Mouse (Mus musculus): ENCODE results near the gene Tpmt.
A peak's percentile ranks its signal among the peaks of the same experiment; 100 is the strongest.

Tpmt gene

DNA sequence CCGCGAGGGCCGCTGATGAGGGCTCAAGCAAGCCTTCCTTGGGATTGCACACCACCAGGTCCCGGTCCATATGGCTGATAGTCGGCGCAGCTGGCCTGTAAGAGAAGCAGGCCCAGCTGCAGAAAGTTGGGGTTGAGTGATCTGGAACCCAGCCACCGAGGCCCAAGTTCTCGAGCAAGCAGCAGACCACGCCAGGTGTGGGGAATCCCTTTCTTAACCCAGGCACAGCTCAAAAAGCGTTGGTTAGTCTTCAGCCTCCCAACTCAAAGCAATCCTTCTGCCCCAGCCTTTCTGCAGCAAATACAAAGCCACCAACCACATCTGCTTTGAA, at the start of gene Tpmt:
Gene Tpmt (minus strand): TSS at position 121 of the 331 bp plus-strand sequence.
- no peak for DNase-seq

GRCm38 (mm10) chr13:47093791-47094190, 49.3 kb upstream of the Tpmt start:
- DNase-seq, result no peak

DNA sequence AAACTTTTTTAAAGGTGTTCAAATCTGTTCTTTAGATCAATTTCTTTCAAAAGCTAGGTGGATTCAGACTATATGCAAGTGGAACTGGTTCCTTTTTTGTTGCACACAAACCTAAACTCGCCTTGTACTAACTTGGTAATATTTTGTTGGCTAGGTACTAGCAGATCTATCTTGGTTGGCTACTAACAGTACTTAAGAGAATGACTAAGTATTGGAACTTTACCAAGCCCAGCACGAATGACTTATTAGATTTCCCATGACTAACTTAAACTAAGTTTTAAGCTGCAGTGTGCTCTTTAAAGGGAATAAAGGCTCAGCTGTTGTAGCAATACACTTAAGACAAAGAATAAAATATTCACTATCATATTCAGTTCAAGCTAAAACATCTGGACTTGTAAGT, 44.7 kb upstream of the Tpmt start:
- no peak for DNase-seq

GRCm38 (mm10) chr13:47088433-47088832, 43.9 kb upstream of the Tpmt start:
- DNase-seq, result no peak

GRCm38 (mm10) chr13:47080905-47081505, 36.5 kb upstream of the Tpmt start:
- no peak for DNase-seq

DNA sequence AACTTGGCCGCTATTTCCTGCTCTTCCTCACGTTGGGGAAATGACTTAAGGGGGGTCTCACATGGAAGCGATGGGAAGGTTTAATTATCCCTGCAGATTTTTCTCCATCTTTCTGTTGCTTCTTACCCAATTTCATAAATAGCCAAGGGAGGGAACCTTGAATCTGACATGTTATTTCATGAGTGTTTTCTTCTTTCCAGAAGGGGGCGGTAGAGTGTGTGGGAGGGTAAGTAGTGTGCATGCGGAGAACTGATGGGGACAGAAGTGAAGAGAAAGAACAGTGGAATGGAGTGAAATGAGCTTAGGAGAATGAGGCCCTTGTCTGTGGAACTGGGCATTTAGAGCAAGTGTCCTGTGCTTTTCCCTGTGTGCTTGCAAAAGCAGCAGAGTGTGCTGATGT, 34.3 kb upstream of the Tpmt start:
- DNase-seq, result no peak

DNA sequence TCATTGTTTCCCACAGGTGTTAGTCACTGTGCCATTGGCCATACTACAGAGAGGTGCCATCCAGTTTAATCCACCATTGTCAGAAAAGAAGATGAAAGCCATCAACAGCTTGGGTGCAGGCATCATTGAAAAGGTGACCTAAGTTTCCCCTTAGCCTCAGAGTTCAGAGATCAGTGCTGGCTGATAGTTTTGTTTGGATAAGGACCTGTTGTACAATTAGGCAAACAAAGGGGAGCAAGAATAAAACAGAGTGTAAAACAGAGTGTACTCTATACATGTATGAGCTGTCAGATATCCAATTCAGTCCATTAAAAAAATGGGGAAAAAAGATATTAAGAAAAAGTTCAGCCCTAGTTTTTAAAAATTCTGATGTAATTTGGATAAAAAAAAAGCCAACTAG, 32.8 kb upstream of the Tpmt start:
- DNase-seq, result no peak

- no peak for DNase-seq
These were observed 31.6 kb upstream of the Tpmt start for GRCm38 (mm10) chr13:47076156-47076555.

DNA sequence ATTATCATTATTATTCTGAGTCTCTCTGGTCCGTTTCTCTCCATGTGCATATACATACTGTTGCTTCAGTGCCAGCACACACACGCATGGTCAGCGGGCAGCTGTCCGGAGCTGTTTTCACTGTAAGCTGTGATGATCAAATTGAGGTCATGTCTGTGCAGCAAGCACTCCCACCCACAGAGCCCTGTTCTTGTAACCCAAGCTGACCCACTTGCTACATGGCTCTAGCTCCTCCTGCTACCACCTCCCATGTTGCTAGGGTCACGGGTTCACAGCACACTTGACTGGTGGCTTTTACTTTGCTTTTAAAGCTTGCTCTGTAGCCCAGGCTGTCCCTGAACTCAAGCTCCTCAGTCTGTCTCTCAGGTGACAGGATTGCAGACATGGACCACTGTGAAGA, 27.9 kb upstream of the Tpmt start:
- DNase-seq, result no peak

GRCm38 (mm10) chr13:47071871-47072270, 27.3 kb upstream of the Tpmt start:
- no peak for DNase-seq

- DNase-seq, result no peak
These were observed 26.0 kb upstream of the Tpmt start for GRCm38 (mm10) chr13:47070329-47071080.

GRCm38 (mm10) chr13:47067001-47067400, 22.5 kb upstream of the Tpmt start:
- DNase-seq, result no peak

DNA sequence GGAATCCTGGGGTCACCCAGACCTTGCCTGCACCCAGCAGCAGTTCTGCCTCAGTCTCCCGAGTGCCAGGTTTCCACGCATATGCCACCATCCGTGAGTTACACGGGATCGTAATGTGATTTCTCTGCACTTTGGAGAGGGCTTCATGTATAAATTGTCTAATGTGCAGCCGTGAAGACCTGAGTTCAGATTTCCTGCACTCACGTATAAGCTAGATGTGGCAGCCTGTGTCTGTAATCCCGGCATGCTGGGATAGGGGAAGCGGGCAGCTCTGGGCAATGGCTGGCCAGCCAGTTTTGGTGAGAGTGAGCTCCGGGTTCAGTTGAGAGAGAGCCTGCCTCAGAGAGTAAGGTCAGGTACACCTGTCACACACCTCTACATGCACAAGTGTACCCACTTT, 22.0 kb upstream of the Tpmt start:
- no peak for DNase-seq

DNA sequence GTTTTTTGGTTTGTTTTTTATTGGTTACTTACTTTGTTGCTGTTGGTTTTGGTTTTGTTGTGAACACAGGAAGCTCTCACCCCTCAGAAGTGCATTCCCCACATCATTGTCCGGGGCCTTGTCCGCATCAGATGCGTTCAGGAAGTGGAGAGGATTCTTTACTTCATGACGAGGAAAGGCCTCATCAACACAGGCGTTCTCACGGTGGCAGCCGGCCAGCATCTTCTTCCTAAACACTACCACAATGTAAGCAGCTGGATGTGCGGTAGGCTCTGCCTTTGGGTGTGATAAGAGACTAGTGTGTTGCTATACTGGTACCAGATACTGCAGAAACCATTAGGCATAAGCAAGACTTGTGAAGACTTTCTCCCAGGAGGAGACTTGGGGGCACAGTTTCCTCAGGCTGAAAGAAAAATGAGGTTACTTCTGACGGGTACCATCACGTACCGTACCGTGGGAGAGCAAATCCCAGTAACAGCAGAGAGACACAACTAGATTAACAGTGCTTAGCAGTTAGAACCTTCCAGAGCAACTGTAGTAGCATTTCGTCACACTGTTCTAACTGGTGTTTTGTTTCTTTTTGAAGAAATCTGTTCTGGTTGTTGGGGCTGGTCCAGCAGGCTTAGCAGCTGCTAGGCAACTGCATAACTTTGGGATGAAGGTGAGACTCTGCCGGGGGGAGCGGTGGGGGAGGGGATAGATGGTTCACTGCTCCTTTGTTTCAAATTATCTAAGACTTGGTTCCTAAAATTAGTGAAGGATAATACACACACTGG, 19.6 kb upstream of the Tpmt start:
- no peak for DNase-seq

- DNase-seq, result no peak
These were observed 18.2 kb upstream of the Tpmt start for GRCm38 (mm10) chr13:47062756-47063155.

GRCm38 (mm10) chr13:47056781-47057180, 12.2 kb upstream of the Tpmt start:
- no peak for DNase-seq

DNA sequence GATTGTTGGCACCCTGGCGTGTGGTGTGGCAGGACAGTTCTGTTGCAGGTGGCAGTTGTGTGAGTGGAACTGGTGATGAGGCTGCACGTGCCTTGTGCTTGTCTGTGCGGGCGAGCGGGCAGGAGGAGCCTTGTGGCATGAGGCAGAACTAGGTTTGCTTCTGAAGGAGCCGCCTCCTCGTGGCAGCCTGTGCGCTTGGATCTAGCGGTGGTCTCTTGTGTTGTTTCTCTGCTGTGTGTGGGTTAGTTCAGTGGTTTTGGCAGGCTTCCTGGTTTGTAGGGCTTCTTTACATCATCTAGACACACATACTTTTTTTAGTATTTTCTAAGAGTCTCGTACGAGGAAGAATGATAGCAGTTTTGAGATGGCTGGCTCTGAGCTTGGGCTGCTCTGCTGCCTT, 11.6 kb upstream of the Tpmt start:
- peak; percentile 72 for DNase-seq

DNA sequence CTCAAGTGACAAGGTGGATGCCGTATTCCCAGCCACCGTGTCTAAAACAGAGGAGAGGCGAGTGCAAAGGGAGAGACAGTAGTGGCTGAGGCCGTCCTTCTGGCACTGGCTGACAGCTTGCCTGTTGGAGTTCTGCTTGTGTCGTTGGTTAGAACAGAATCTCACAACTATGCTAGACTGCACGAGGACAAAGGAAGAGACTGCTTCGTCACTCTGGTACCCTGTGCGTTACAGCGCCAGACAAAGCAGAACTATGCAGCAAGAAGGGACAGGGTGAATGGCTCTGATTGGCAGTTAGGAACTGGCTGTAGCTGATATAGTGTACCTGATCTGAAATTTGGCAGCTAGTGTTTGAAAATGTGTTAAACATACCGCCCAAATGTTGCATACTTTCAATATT, 9.4 kb upstream of the Tpmt start:
- DNase-seq, result no peak

- no peak for DNase-seq
These were observed 5.5 kb upstream of the Tpmt start for GRCm38 (mm10) chr13:47050009-47050408.

DNA sequence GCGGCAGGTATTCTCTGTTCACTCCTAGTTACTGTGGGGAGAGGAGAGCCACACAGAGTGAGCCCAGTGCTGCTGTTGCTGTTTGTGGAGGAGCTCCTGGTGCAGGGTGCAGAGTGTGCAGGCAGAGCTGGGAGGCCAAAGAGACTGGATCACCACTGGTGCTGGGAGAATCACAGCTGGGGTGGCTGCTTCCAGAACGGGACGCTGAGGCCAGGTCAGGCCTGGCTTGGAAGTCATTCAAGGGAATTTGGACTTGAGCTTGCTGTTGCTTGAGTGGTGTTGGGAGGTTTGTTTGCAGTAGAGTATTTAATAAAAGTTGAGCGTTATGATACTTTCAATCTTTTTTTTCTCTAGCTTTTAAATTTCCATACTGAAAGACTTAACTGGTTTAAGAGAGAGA, 3.5 kb upstream of the Tpmt start:
- no peak for DNase-seq

GRCm38 (mm10) chr13:47043833-47044616, 512 bp downstream of the Tpmt start:
- no peak for DNase-seq

DNA sequence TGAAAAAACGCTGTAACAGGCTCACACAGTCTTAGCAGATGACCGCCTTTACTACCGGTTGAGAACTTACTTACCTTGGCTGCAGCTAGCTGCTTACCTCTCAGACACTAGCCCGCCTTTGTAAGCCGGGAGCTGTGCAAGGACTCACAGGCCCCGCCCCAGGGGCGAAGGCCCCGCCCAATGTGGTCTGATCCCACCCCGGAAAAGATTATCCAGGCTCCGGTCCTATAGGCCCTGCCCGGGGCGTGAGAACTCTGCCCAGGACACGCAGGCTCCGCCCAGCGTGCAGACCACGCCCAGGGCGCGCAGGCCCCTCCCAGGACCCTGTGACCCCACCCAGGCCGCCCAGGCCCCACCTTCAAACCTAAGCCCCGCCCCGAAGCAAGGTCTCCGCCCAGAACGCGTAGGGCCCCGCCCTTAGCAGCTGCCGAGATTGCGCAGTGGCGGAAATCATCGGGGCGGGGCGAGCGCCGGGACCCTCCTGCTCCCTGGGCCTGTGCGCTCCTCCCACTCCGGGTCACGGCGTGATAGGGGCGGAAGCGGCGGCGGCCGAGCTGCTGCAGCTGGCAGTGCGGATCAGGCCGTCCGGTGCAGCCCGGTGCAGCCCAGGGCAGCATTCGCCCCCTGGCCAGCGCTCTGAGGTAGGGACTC, 1.4 kb downstream of the Tpmt start, which contains the start of gene Kdm1b:
Gene Kdm1b (plus strand): TSS at position 470 of the 651 bp plus-strand sequence.
- peak; percentile 99 for DNase-seq

Measured in right cerebral cortex, adult 18-20 months (tissue).